Mouse (Mus musculus): ENCODE measurements around the gene Pakap.

Pakap gene

DNA sequence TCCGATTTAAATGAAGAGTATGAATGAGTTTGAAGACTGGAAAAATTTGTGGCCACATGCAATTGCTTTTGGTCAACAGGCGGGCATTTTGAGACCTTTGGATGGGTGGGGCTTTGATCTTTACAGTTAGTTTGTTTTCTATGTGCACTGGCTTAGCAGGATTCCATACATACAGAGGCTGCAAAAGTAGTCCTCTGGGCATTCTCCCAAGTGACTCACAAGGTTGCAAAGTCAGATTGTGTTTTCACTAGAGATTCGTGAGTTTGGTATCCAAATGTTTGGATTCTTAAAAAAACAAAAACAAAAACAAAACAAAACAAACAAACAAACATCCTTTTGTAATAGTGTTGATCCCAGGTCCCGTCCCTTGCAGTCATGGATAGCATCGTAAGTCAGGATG is 7.7 kb downstream of the Pakap start:
- no peak for DNase-seq

GRCm38 (mm10) chr4:57576095-57576494 is 8.1 kb downstream of the Pakap start:
- DNase-seq: no peak

- DNase-seq: no peak
Observed at GRCm38 (mm10) chr4:57579683-57580082, 11.7 kb downstream of the Pakap start.

- no peak for DNase-seq
Observed at GRCm38 (mm10) chr4:57585281-57585800, 17.4 kb downstream of the Pakap start.

DNA sequence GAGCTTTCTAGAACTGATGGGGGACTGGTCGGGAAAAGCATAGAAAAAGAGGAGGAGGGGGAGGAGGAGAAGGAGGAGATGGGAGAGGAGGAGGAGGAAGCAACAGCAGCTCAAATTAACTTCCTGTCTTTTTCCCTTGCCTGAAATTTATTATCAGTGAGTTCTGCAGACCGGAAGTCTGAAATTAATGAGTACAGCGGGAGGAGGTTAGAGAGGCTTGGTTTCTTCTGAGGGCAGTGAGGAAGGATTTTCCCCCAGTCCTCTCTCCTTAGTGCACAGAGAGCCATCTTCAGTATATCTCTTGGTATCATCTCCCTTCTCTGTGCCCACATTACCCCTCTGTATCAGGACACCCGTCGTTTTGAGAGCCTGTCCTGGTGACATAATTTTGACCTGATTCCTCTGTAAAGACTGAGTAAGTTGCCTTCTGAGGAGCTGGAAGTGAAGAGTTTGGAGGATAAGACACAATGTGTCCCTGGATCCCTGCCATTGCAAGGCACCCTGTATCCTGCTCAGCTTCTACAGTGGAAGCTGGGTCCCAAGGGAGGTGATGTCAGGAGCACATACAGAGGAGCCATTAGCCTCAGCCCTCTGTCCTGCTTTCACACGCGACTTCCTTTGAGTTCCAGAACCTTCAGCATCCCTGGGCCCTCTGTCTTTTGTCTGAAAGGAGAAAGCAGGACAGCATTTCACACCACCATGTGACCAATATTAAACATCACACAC is 19.1 kb downstream of the Pakap start:
- DNase-seq: no peak

DNA sequence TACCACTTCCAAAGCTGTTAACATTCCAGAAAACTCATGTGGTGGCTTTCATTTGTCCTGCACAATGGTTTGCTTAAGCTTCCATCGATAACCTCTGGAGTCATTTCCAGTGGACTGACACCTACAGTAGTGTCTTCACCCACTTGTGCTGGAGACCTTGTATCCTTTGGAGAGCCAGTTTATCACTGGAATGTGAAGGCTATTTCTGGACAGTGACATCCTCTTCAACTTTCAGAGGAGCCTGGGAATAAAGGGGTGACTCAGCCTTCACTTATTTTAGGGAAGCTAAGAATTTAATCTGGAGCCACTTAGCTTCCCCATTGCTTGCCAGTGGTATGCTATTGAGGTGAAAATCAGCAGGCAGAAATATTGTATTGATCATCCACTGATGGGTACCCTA is 20.4 kb downstream of the Pakap start:
- DNase-seq: no peak

- DNase-seq: no peak
Observed at GRCm38 (mm10) chr4:57592751-57593150, 24.8 kb downstream of the Pakap start.

- DNase-seq: no peak
Observed at GRCm38 (mm10) chr4:57599946-57600345, 32.0 kb downstream of the Pakap start.

- DNase-seq: no peak
Observed at GRCm38 (mm10) chr4:57600685-57601457, 32.9 kb downstream of the Pakap start.

DNA sequence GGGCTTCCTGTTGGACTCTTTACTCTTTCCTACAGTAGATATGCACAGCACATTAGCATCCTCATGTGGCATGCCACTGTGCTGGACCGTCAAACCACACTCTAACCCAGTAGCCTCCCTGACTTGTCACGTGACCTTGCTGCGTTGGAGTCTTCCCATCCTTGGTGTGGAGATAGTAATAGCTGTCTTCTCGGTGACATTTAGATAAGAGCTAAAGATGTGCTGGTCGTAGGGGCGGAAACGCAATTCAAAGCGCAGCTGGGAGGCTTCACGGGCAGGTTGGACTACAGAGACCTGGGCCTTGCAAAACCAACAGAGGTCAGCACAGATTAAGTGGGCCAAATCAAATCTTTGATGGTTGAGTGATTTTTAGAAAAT is 33.5 kb downstream of the Pakap start:
- DNase-seq: no peak

GRCm38 (mm10) chr4:57601903-57602617 is 34.1 kb downstream of the Pakap start:
- DNase-seq: no peak

DNA sequence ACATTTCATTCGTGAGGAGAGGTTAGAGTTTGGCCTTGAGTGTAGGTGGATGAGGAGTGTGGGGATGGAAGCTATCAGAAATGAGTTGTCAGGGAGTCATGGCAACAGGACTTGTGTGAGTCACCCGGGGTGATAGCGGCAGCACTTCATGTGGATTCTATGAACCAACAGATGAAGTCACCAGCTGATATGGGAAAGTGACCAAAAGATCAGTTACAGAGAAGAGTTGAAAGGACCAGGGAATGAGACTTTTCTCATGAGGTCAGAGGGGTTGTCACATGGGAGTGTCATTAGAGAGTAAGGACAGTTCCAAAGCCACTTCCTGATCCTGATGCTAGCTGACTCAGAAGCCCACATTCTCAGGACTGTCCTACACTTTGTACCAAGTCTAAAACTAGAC is 38.3 kb downstream of the Pakap start:
- DNase-seq: no peak

DNA sequence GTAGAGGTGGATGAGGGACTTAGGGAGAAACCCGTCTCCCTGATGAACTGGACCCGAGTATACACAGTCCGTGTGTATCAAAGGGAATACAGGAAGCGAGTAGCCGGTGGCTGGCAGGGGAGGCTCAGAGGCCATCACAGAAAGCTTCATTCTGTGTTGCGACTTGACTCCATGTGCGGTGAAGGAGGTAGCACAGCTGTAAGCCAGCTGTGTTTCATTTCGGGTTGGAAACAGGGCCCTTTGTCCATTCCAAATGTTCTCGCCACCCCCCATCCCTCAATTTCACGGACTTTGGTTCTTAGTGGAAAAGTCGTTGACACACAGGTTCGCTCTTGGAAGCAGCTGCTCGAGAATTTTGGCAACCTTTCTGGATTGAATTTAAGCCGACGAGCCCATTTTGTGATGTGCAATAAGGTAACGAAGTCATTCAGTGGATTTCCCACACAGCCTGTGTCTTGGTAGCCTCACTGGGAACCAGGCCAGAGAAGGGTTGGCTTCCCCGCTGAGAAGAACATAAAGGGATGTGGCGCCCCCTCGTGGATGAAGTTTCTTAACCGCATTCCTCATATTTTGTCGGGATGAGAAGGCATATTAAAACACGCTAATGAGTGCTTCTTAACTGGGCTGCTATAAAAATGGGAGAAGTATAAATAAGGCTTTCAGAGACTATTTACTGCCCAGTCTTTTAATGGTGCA is 39.4 kb downstream of the Pakap start:
- DNase-seq: peak; percentile 98

- no peak for DNase-seq
Observed at GRCm38 (mm10) chr4:57611303-57612077, 43.5 kb downstream of the Pakap start.

- no peak for DNase-seq
Observed at GRCm38 (mm10) chr4:57612716-57613115, 44.7 kb downstream of the Pakap start.

- no peak for DNase-seq
Observed at GRCm38 (mm10) chr4:57614686-57615085, 46.7 kb downstream of the Pakap start.

DNA sequence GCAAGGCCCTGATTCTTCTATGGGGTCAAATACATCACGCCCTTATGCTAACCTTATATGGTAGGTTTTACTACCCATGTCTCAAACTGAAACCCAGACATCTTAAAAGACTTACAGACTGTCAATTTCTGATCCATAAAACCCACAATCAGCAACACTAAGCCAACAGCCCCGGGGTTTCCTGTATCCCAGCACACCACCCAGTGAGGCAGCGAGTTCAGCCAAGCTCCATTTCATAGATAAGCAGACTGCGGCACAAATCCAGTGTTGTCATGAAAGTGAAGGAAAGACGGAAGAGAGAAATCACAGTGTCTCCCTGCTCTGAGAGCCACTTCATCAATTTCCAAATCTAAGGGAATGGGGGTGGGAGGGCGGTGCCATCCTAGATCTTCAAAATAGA is 50.8 kb downstream of the Pakap start:
- DNase-seq: no peak

- no peak for DNase-seq
Observed at GRCm38 (mm10) chr4:57622816-57623215, 54.8 kb downstream of the Pakap start.

- no peak for DNase-seq
Observed at GRCm38 (mm10) chr4:57624819-57625218, 56.8 kb downstream of the Pakap start.

- no peak for DNase-seq
Observed at GRCm38 (mm10) chr4:57625306-57625705, 57.3 kb downstream of the Pakap start.

GRCm38 (mm10) chr4:57625756-57626155 is 57.8 kb downstream of the Pakap start:
- no peak for DNase-seq

DNA sequence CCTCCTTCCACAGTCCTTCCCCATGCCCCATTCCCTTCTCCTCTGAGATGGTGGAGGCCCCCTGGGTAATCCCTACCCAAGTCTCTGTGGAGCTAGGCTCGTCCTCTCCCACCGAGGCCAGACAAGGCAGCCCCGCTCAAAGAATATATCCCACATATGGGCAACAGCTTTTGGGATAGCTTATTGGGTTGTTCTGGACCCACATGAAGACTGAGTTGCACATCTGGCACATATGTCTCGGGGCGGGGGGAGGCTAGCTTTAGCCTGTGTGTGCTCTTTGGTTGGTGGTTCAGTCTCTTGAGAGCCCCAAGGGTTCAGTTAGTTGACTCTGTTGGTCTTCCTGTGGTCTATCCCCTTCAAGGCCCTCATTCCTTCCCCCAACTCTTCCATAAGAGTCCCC is 58.9 kb downstream of the Pakap start:
- no peak for DNase-seq

Data from right cerebral cortex, postnatal 14 days (tissue).